Mouse (Mus musculus) fat pad, adult 2 months (tissue): Measurements from ENCODE around the gene Gm47841.

Source experiments
- DNase-seq: peaks from one replicate; pipeline ENCODE4 v3.0.0-alpha.2; 2011; ENCODE audit warnings: low read depth, low spot score; ENCODE audit errors: extremely low read depth

Gene Gm47841

GRCm38 (mm10) chr15:101047194-101047555, at the start of gene Gm47841:
TSS of gene Gm47841 (minus strand) at chr15:101047397.
- DNase-seq = no peak

- no peak for DNase-seq
Measured at GRCm38 (mm10) chr15:101095392-101095791, 48.2 kb upstream of the Gm47841 start.

- no peak for DNase-seq
Measured at GRCm38 (mm10) chr15:101094979-101095378, 47.8 kb upstream of the Gm47841 start.

GRCm38 (mm10) chr15:101093988-101094387, 46.8 kb upstream of the Gm47841 start:
- DNase-seq = no peak

GRCm38 (mm10) chr15:101092829-101093648, 45.8 kb upstream of the Gm47841 start:
- no peak for DNase-seq

GRCm38 (mm10) chr15:101092121-101092828, 45.1 kb upstream of the Gm47841 start:
- DNase-seq = no peak

- DNase-seq = no peak
Measured at GRCm38 (mm10) chr15:101091551-101091950, 44.4 kb upstream of the Gm47841 start.

GRCm38 (mm10) chr15:101088291-101088690, 41.1 kb upstream of the Gm47841 start:
- no peak for DNase-seq

GRCm38 (mm10) chr15:101086956-101087355, 39.8 kb upstream of the Gm47841 start:
- DNase-seq = peak; percentile 95

- no peak for DNase-seq
Measured at GRCm38 (mm10) chr15:101086451-101086850, 39.3 kb upstream of the Gm47841 start.

- no peak for DNase-seq
Measured at GRCm38 (mm10) chr15:101084499-101084898, 37.3 kb upstream of the Gm47841 start.

GRCm38 (mm10) chr15:101082236-101082635, 35.0 kb upstream of the Gm47841 start:
- no peak for DNase-seq

GRCm38 (mm10) chr15:101081035-101081548, 33.9 kb upstream of the Gm47841 start:
- no peak for DNase-seq

GRCm38 (mm10) chr15:101080031-101080520, 32.9 kb upstream of the Gm47841 start:
- no peak for DNase-seq

- no peak for DNase-seq
Measured at GRCm38 (mm10) chr15:101078731-101079156, 31.5 kb upstream of the Gm47841 start.

GRCm38 (mm10) chr15:101077813-101078730, 30.9 kb upstream of the Gm47841 start, which contains the start of gene Fignl2:
TSS of gene Fignl2 (minus strand) at chr15:101078567.
- DNase-seq = no peak

- no peak for DNase-seq
Measured at GRCm38 (mm10) chr15:101077001-101077812, 30.0 kb upstream of the Gm47841 start.

GRCm38 (mm10) chr15:101076071-101077000, 29.1 kb upstream of the Gm47841 start:
- DNase-seq = no peak

- no peak for DNase-seq
Measured at GRCm38 (mm10) chr15:101075656-101076055, 28.5 kb upstream of the Gm47841 start.
